Mouse (Mus musculus) kidney, adult 2 months (tissue): Measurements from ENCODE around the gene Mast4. TPM values are rescaled to one million over a fixed set of nuclear protein-coding genes. Genes with fewer than 3 reads are reported as not detected.

ENCODE experiments used
- DNase-seq: peaks from one replicate; pipeline ENCODE4 v3.0.0; 2021
- H3K27ac ChIP-seq: fragments of 200-500 bp; 2 replicates; pipeline ENCODE4 v1.5.1; 2012; ENCODE audit warnings: low read depth, low read length, control low read depth, inconsistent platforms; ENCODE audit not compliant: insufficient read depth
- H3K27me3 ChIP-seq: fragments of 200-500 bp; replicated peaks from 2 replicates; pipeline ENCODE4 v1.6.1; 2012; ENCODE audit warnings: mild to moderate bottlenecking, moderate library complexity, low read length, inconsistent platforms; ENCODE audit not compliant: control insufficient read depth, insufficient read depth
- H3K36me3 ChIP-seq: fragments of 200-500 bp; 2 replicates; pipeline ENCODE4 v1.6.1; 2012; ENCODE audit warnings: mild to moderate bottlenecking, moderate library complexity, low read length, inconsistent platforms; ENCODE audit not compliant: control insufficient read depth, insufficient read depth
- H3K4me1 ChIP-seq: fragments of 200-500 bp; 2 replicates; pipeline ENCODE4 v1.6.1; 2011; ENCODE audit warnings: low read length; ENCODE audit not compliant: control insufficient read depth, insufficient read depth
- H3K4me3 ChIP-seq: fragments of 200-500 bp; 2 replicates; pipeline ENCODE4 v1.5.1; 2011; ENCODE audit warnings: mild to moderate bottlenecking, low read depth, low read length, control low read depth; ENCODE audit not compliant: insufficient read depth
- CTCF ChIP-seq: fragments of 200-500 bp; conservative IDR thresholded peaks from 2 replicates; pipeline ENCODE4 v1.5.1; 2011; ENCODE audit warnings: low read depth, mild to moderate bottlenecking, control low read depth, low read length, moderate library complexity, mixed read lengths; ENCODE audit not compliant: insufficient read depth, insufficient read length
- POLR2A ChIP-seq: fragments of 200-500 bp; IDR thresholded peaks from one replicate; pipeline ENCODE4 v1.6.1; 2011; ENCODE audit warnings: low read depth, low read length, control low read depth
- WGBS: fragments of 180-500 bp; shearing (Covaris S2); methylation state at CpG from one replicate; pipeline ENCODE4 v1.1.7; 2018; 5-methylcytosine and 5-hydroxymethylcytosine counted together
- polyA plus RNA-seq: library from polyadenylated mRNA; depleted of rRNA; stranded (reverse); fragments of >200 nt; gene quantifications from 2 replicates; pipeline ENCODE4 v1.2.3, GENCODE M21; 2012

The Mast4 gene
- polyA plus RNA-seq, 1 experiment = 6.5 TPM

GRCm38 (mm10) chr13:103225217-103225894 lies 108.9 kb downstream of the Mast4 start:
- peak overlapping the region; percentile 58; the same call in 1 of the 2 replicates for H3K27ac ChIP-seq
- peak; percentile 60 for DNase-seq
- peaks cover 11% of the 10 kb centered on the region for H3K4me1 ChIP-seq
- no peaks in the 10 kb centered on the region for H3K27me3 ChIP-seq
- no peak for TF ChIP-seq POLR2A
- TF ChIP-seq CTCF = no peak
- H3K36me3 ChIP-seq = no peaks in the 10 kb centered on the region
- 42% methylated on average over 11 of the region's 11 CpGs for WGBS
- no peak overlapping the region for H3K4me3 ChIP-seq

- Histone ChIP-seq H3K27me3 (no peaks in the 10 kb centered on the region), H3K36me3 (no peaks in the 10 kb centered on the region), H3K27ac (no peak overlapping the region), H3K4me1 (peaks cover 6% of the 10 kb centered on the region), H3K4me3 (no peak overlapping the region)
- WGBS = 58% methylated on average over 11 of the region's 11 CpGs
- TF ChIP-seq CTCF = no peak
- no peak for TF ChIP-seq POLR2A
- no peak for DNase-seq
These were observed 113.7 kb downstream of the Mast4 start for GRCm38 (mm10) chr13:103220479-103221064.

GRCm38 (mm10) chr13:103219999-103220398 lies 114.3 kb downstream of the Mast4 start:
- no peaks in the 10 kb centered on the region for H3K4me1 ChIP-seq
- H3K4me3 ChIP-seq = no peak overlapping the region
- WGBS = 43% methylated on average over 2 of the region's 2 CpGs
- no peak for DNase-seq
- H3K27ac ChIP-seq = no peak overlapping the region
- no peaks in the 10 kb centered on the region for H3K36me3 ChIP-seq
- no peaks in the 10 kb centered on the region for H3K27me3 ChIP-seq
- TF ChIP-seq CTCF (no peak), POLR2A (no peak)

GRCm38 (mm10) chr13:103217486-103217885 lies 116.8 kb downstream of the Mast4 start:
- Histone ChIP-seq H3K36me3 (no peaks in the 10 kb centered on the region), H3K4me1 (no peaks in the 10 kb centered on the region), H3K27ac (no peak overlapping the region), H3K27me3 (no peaks in the 10 kb centered on the region), H3K4me3 (no peak overlapping the region)
- TF ChIP-seq POLR2A = no peak
- TF ChIP-seq CTCF = no peak
- 93% methylated on average over 3 of the region's 3 CpGs for WGBS
- no peak for DNase-seq

- Histone ChIP-seq H3K27ac (no peak overlapping the region), H3K4me1 (no peaks in the 10 kb centered on the region; the same call in 1 of the 2 replicates), H3K36me3 (no peaks in the 10 kb centered on the region), H3K4me3 (no peak overlapping the region), H3K27me3 (no peaks in the 10 kb centered on the region)
- WGBS = 88% methylated on average over 3 of the region's 3 CpGs
- DNase-seq = no peak
- TF ChIP-seq CTCF (no peak), POLR2A (no peak)
These were observed 119.8 kb downstream of the Mast4 start for GRCm38 (mm10) chr13:103214506-103214905.

- TF ChIP-seq POLR2A = no peak
- no peak for TF ChIP-seq CTCF
- no peak for DNase-seq
- no peak overlapping the region for H3K4me3 ChIP-seq
- H3K36me3 ChIP-seq = no peaks in the 10 kb centered on the region
- WGBS = 43% methylated on average over 6 of the region's 6 CpGs
- H3K27me3 ChIP-seq = no peaks in the 10 kb centered on the region
- H3K27ac ChIP-seq = no peak overlapping the region
- no peaks in the 10 kb centered on the region; the same call in 1 of the 2 replicates for H3K4me1 ChIP-seq
These were observed 122.3 kb downstream of the Mast4 start for GRCm38 (mm10) chr13:103211953-103212352.

- H3K36me3 ChIP-seq = no peaks in the 10 kb centered on the region
- H3K4me3 ChIP-seq = no peak overlapping the region
- WGBS = 51% methylated on average over 11 of the region's 11 CpGs
- no peak for TF ChIP-seq CTCF
- no peak for TF ChIP-seq POLR2A
- peak overlapping the region; percentile 10; the same call in 1 of the 2 replicates for H3K27ac ChIP-seq
- DNase-seq = peak; percentile 48
- H3K27me3 ChIP-seq = no peaks in the 10 kb centered on the region
- H3K4me1 ChIP-seq = no peaks in the 10 kb centered on the region; the same call in 1 of the 2 replicates
These were observed 122.8 kb downstream of the Mast4 start for GRCm38 (mm10) chr13:103211501-103211941.
